ENCODE assay signal across 11 mouse cellular contexts in the genomic region with DNA sequence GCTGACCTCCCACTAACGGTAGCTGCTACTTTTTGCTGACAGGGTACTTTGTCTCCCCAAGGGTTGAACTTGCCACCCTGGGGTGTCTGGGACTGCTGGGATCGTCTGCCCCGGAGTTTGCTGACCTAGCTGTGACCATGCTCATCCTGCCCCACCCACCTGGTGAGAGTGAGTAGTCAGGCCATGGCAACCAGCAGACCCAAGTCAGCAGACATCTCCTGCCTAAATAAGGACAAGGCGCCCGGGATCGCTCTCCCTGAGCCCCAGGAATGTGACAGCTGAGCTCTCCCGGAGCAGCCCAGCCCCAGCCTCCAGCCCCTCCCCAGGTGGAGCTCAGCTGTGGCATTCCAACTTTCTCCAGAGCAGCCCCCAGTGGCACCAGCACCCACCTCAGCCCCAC. TPM values are rescaled to one million over a fixed set of nuclear protein-coding genes. Genes with fewer than 3 reads are reported as not detected.
A peak's percentile ranks its signal among the peaks of the same experiment; 100 is the strongest.
DNase-seq lines count a peak whose midpoint lies in the region; ATAC-seq and TF ChIP-seq lines count a peak whose summit lies in the region.
"Had no signal": no experiment of that assay in that cellular context is flagged by ENCODE, and none has a peak within 500 bp of the region (broad histone marks: within the 10 kb centered on the region; RNA-seq: fewer than 3 reads in every experiment).

No protein-coding gene starts in this region.

- H3K4me2 ChIP-seq in kidney, embryonic 14.5 days (replicated peaks; ENCODE audit: low read depth, low read length): no peak overlapping the region
- no peak overlapping the region for H3K4me2 ChIP-seq in liver, embryonic 13.5 days

- WGBS in kidney, embryonic 14.5 days: 20% methylated on average over 7 of the region's 7 CpGs
- WGBS in heart, adult 2 months: 18% methylated on average over 7 of the region's 7 CpGs
- WGBS in liver, embryonic 13.5 days (ENCODE audit: insufficient replicate concordance): 40% methylated on average over 7 of the region's 7 CpGs

- in situ Hi-C loops in Patski (cut with MboI; ENCODE audit: low pct_unique_long_range_greater_than_20kb): no loop called here

- no peaks in the 10 kb centered on the region for H3K9me3 ChIP-seq in kidney, embryonic 14.5 days (ENCODE audit: control insufficient read depth, low read length)
- no peaks in the 10 kb centered on the region for H3K9me3 ChIP-seq in liver, embryonic 13.5 days (replicated peaks)

- no peak overlapping the region for H3K27ac ChIP-seq in kidney, embryonic 14.5 days (ENCODE audit: low read depth, low read length)
- H3K27ac ChIP-seq in heart, adult 2 months: peak overlapping the region; percentile 74
- H3K27ac ChIP-seq in liver, embryonic 13.5 days: peak overlapping the region; percentile 34

- POLR2A ChIA-PET in Patski (lab: Charles Lee): interaction anchor here (0.6 to 1.3 kb wide), 2 partner anchors 44 to 441 kb away, joined by 3 read pairs; partner anchors contain the start of gene Jph2

- 0 out of 2 replicates have a peak, but pooled peaks have one; percentile 16 for ATAC-seq in kidney, embryonic 14.5 days (ENCODE audit: low FRiP score, low TSS enrichment)
- ATAC-seq in Patski: peak; percentile 94
- no peak for ATAC-seq in liver, embryonic 13.5 days (ENCODE audit: low read depth)
- ATAC-seq in monocyte, adult 5-6 weeks (replicated peaks; ENCODE audit: insufficient number of reproducible peaks, low FRiP score, low TSS enrichment, poor library complexity, severe bottlenecking): no peak
- ATAC-seq: midbrain, embryonic 16.5 days had no signal

- intact Hi-C loops in heart, adult 2 months (cut with DNase I): no loop called here

- no peaks in the 10 kb centered on the region for H3K27me3 ChIP-seq in kidney, embryonic 14.5 days (ENCODE audit: control insufficient read depth, insufficient read depth, low read length)
- no peaks in the 10 kb centered on the region for H3K27me3 ChIP-seq in Patski
- no peaks in the 10 kb centered on the region for H3K27me3 ChIP-seq in heart, adult 2 months (ENCODE audit: control insufficient read depth, insufficient read depth, low read length)
- H3K27me3 ChIP-seq in liver, embryonic 13.5 days: peaks cover 8% of the 10 kb centered on the region; the same call in 1 of the 2 replicates

- H3K9ac ChIP-seq in kidney, embryonic 14.5 days (ENCODE audit: low read depth, low read length): no peak overlapping the region
- no peak overlapping the region; the same call in 1 of the 2 replicates for H3K9ac ChIP-seq in heart, adult 2 months (ENCODE audit: low read depth, low read length)
- H3K9ac ChIP-seq in liver, embryonic 13.5 days: peak overlapping the region; percentile 32

- no peak for DNase-seq in kidney, postnatal 36 days
- no peak for DNase-seq in Patski (ENCODE audit: low read depth, low spot score)
- DNase-seq in heart, adult 2 months: peak in 1 of 2 experiments; percentile 64
- DNase-seq in liver, embryonic 13.5 days: no peak
- no peak for DNase-seq in testis, postnatal 10 days (ENCODE audit: low spot score)
- no peak for DNase-seq in natural killer cell, adult 2 months (ENCODE audit: low spot score in 2 of 2)
- DNase-seq: adrenal gland, postnatal 10 days; right cerebral cortex, postnatal 25 days had no signal

- no peak overlapping the region for H3K4me3 ChIP-seq in kidney, embryonic 14.5 days (ENCODE audit: low read length)
- H3K4me3 ChIP-seq in heart, adult 2 months: no peak overlapping the region
- no peak overlapping the region for H3K4me3 ChIP-seq in liver, embryonic 13.5 days (replicated peaks)

- no peaks in the 10 kb centered on the region for H3K4me1 ChIP-seq in kidney, embryonic 14.5 days (ENCODE audit: control insufficient read depth, insufficient read depth, low read length)
- H3K4me1 ChIP-seq in heart, adult 2 months (ENCODE audit: control insufficient read depth, insufficient read depth, low read length): peaks cover 10% of the 10 kb centered on the region
- peaks cover 82% of the 10 kb centered on the region for H3K4me1 ChIP-seq in liver, embryonic 13.5 days (replicated peaks)

- peak; percentile 81; the same call in 1 of the 2 replicates for TF ChIP-seq EP300 in heart, adult 2 months (IDR thresholded peaks at IDR 0.05; ENCODE audit: insufficient read depth, low read depth, low read length)

- H3K36me3 ChIP-seq in kidney, embryonic 14.5 days (ENCODE audit: control insufficient read depth, insufficient read depth, low read length): no peaks in the 10 kb centered on the region
- peaks cover 8% of the 10 kb centered on the region for H3K36me3 ChIP-seq in heart, adult 2 months (ENCODE audit: control insufficient read depth, insufficient read depth, low read length)
- H3K36me3 ChIP-seq in liver, embryonic 13.5 days: no peaks in the 10 kb centered on the region

- TF ChIP-seq POLR2A in heart, adult 2 months (IDR thresholded peaks at IDR 0.05; ENCODE audit: insufficient read depth, low read depth, low read length): no peak

- TF ChIP-seq CTCF in Patski (IDR thresholded peaks at IDR 0.05): no peak
- no peak for TF ChIP-seq CTCF in heart, adult 2 months (IDR thresholded peaks at IDR 0.05)

- no peaks in the 10 kb centered on the region for H3K79me2 ChIP-seq in heart, adult 2 months (replicated peaks; ENCODE audit: control insufficient read depth, insufficient read depth, low read length)

- CTCF ChIA-PET in Patski (lab: Charles Lee): interaction anchor here (0.8 to 3.3 kb wide), 3 partner anchors 11 to 47 kb away, joined by 3 to 14 read pairs (median 7); no protein-coding TSS in a partner anchor

RNA-seq across cellular contexts. Expression of gene Jph2, which starts 44.1 kb away (rescaled TPM):
- 1.0 and 1.6 TPM in 2 replicates for polyA plus RNA-seq in kidney, embryonic 14.5 days (2014; fragmentation: Nextera tagmentation; extraction: Ambion mirVana)
- 0.28 TPM for polyA plus RNA-seq in Patski (2021)
- total RNA-seq in heart, adult 2 months (2021): 100 to 1,000 TPM; 389 to 391 TPM
- polyA plus RNA-seq in heart, adult 2 months (2012; rRNA removed): 193 and 253 TPM in 2 replicates
- polyA plus RNA-seq in liver, embryonic 13.5 days (2015; fragmentation: Nextera tagmentation; extraction: Ambion mirVana): 0.16 and 0.21 TPM in 2 replicates
- not detected in 3 replicates for total RNA-seq in monocyte, adult 5-6 weeks (2017)

Comparison
In these comparisons a context has a peak if more than half of its experiments do, and no peak if none do; other contexts are left out.
1. ATAC-seq: peak in kidney, embryonic 14.5 days (single experiment) and Patski (single experiment); none in liver, embryonic 13.5 days (single experiment) and monocyte, adult 5-6 weeks (single experiment).
2. RNA of gene Jph2, which starts 44.1 kb away (polyA plus RNA-seq): 193 to 253 TPM in heart, adult 2 months; 1.0 to 1.6 TPM in kidney, embryonic 14.5 days, 0.28 TPM in Patski (single experiment) and 0.16 to 0.21 TPM in liver, embryonic 13.5 days; every median in the first group is over 10 times any median in the second.